8 mouse cellular contexts compared by ENCODE assay signal in genomic region chr16:46496889-46497685, GRCm38 (mm10). TPM values are rescaled to one million over a fixed set of nuclear protein-coding genes. Genes with fewer than 3 reads are reported as not detected.
DNase-seq lines count a peak whose midpoint lies in the region; ATAC-seq and TF ChIP-seq lines count a peak whose summit lies in the region.

No protein-coding gene starts in this region.

- H3K27ac ChIP-seq in hindbrain, embryonic 11.5 days (ENCODE audit: low read depth, low read length) = peak overlapping the region; percentile 94
- peak overlapping the region; percentile 98 for H3K27ac ChIP-seq in lung, embryonic 14.5 days (ENCODE audit: low read depth)

- H3K9me3 ChIP-seq in hindbrain, embryonic 11.5 days (ENCODE audit: control insufficient read depth, low read length) = no peaks in the 10 kb centered on the region
- no peaks in the 10 kb centered on the region for H3K9me3 ChIP-seq in lung, embryonic 14.5 days (ENCODE audit: low read depth, low read length)

- peaks cover 3% of the 10 kb centered on the region; the same call in 1 of the 2 replicates for H3K4me1 ChIP-seq in hindbrain, embryonic 11.5 days (replicated peaks; ENCODE audit: control insufficient read depth, insufficient read depth, low read length)
- peaks cover 12% of the 10 kb centered on the region; the same call in 1 of the 2 replicates for H3K4me1 ChIP-seq in lung, embryonic 14.5 days (ENCODE audit: insufficient read depth)

- no peaks in the 10 kb centered on the region for H3K36me3 ChIP-seq in hindbrain, embryonic 11.5 days (ENCODE audit: control insufficient read depth, insufficient read depth, low read length)
- H3K36me3 ChIP-seq in lung, embryonic 14.5 days (ENCODE audit: insufficient read depth) = no peaks in the 10 kb centered on the region

- WGBS in hindbrain, embryonic 11.5 days = 0% methylated on average over 33 of the region's 78 CpGs
- WGBS in lung, embryonic 14.5 days = under 1% methylated on average over 72 of the region's 78 CpGs

- ATAC-seq in hindbrain, embryonic 11.5 days (ENCODE audit: low FRiP score) = peak; percentile 96
- peak; percentile 97 for ATAC-seq in lung, embryonic 14.5 days (ENCODE audit: insufficient read depth)

- peak overlapping the region; percentile 92 for H3K9ac ChIP-seq in hindbrain, embryonic 11.5 days (ENCODE audit: low read depth, low read length)
- H3K9ac ChIP-seq in lung, embryonic 14.5 days = peak overlapping the region; percentile 91

- TF ChIP-seq CTCF in lung, embryonic 14.5 days (IDR thresholded peaks at IDR 0.05; ENCODE audit: low read depth) = no peak

- no peaks in the 10 kb centered on the region for H3K27me3 ChIP-seq in hindbrain, embryonic 11.5 days (ENCODE audit: control insufficient read depth, insufficient read depth, low read length)
- H3K27me3 ChIP-seq in lung, embryonic 14.5 days (ENCODE audit: insufficient read depth, low read length) = no peaks in the 10 kb centered on the region

- H3K4me2 ChIP-seq in hindbrain, embryonic 11.5 days (replicated peaks; ENCODE audit: low read depth, low read length) = peak overlapping the region; percentile 66
- H3K4me2 ChIP-seq in lung, embryonic 14.5 days = peak overlapping the region; percentile 77

- peak; percentile 93 for DNase-seq in NIH3T3 (ENCODE audit: low read depth)
- DNase-seq in cerebellum, adult 9-10 months = peak; percentile 93
- DNase-seq in frontal cortex, postnatal 10 days (ENCODE audit: low spot score in 2 of 2) = peak; percentile 91 to 95
- peak; percentile 96 for DNase-seq in hindbrain, embryonic 11.5 days (ENCODE audit: low spot score)
- DNase-seq in layer of hippocampus, adult 9-10 months (ENCODE audit: low spot score) = peak; percentile 44
- peak; percentile 97 for DNase-seq in lung, embryonic 14.5 days
- peak; percentile 85 for DNase-seq in ovary, postnatal 14 days (ENCODE audit: low spot score)
- DNase-seq in thymus, postnatal 14 days = peak; percentile 92

- H3K4me3 ChIP-seq in hindbrain, embryonic 11.5 days (ENCODE audit: low read depth, low read length) = peak overlapping the region; percentile 89
- peak overlapping the region; percentile 86 for H3K4me3 ChIP-seq in lung, embryonic 14.5 days (ENCODE audit: low read depth, low read length)

RNA-seq across cellular contexts. Expression of gene Nectin3, which starts 1.2 kb away (rescaled TPM):
- 49.9 and 50.0 TPM in 2 replicates for polyA plus RNA-seq in hindbrain, embryonic 11.5 days (2014; fragmentation: Nextera tagmentation; extraction: Ambion mirVana)
- 43.8 and 44.5 TPM in 2 replicates for polyA plus RNA-seq in lung, embryonic 14.5 days (2014; fragmentation: Nextera tagmentation; extraction: Ambion mirVana)

Comparison
In these comparisons a context has a peak if more than half of its experiments do, and no peak if none do; other contexts are left out.
1. Peak in every context shown above with its lines: DNase-seq, ATAC-seq, H3K4me3 ChIP-seq and H3K27ac ChIP-seq.
2. DNase-seq: peak in every context shown above with its lines; median percentile 97 in lung, embryonic 14.5 days; 96 in hindbrain, embryonic 11.5 days; 93 in NIH3T3; 93 in cerebellum, adult 9-10 months; 93 in frontal cortex, postnatal 10 days; 92 in thymus, postnatal 14 days; 85 in ovary, postnatal 14 days; 44 in layer of hippocampus, adult 9-10 months.